Mouse (Mus musculus) hindbrain, embryonic 10.5 days (tissue): ENCODE measurements at regions not wholly inside any gene's neighbourhood (a gene's known extent, or its start where the extent isn't known, plus 50 kb on each side); places are given as distances from the start of the nearest gene placed in this dataset.
"Not testable (repeated sequence)": the region's sequence is repeated elsewhere in the genome, so short reads cannot be mapped to it uniquely, and the experiment has no call there.

ENCODE experiments used
- DNase-seq: peaks from one replicate; pipeline ENCODE4 v3.0.0-alpha.2; 2017; ENCODE audit warnings: low spot score
- H3K27ac ChIP-seq: fragments of 300-500 bp; sonication (generic); 2 replicates; pipeline ENCODE4 v1.5.1; 2016; ENCODE audit warnings: mild to moderate bottlenecking, moderate library complexity
- H3K27me3 ChIP-seq: fragments of 300-500 bp; sonication (generic); 2 replicates; pipeline ENCODE4 v1.6.1; 2016; ENCODE audit warnings: mild to moderate bottlenecking; ENCODE audit not compliant: poor library complexity, insufficient read depth, severe bottlenecking
- H3K36me3 ChIP-seq: fragments of 300-500 bp; sonication (generic); 2 replicates; pipeline ENCODE4 v1.6.1; 2016; ENCODE audit warnings: mild to moderate bottlenecking, moderate library complexity
- H3K4me1 ChIP-seq: fragments of 300-500 bp; sonication (generic); replicated peaks from 2 replicates; pipeline ENCODE4 v1.6.1; 2016; ENCODE audit warnings: mild to moderate bottlenecking
- H3K4me3 ChIP-seq: fragments of 300-500 bp; sonication (generic); 2 replicates; pipeline ENCODE4 v1.5.1; 2016; ENCODE audit warnings: mild to moderate bottlenecking, moderate library complexity
- H3K9me3 ChIP-seq: fragments of 300-500 bp; sonication (generic); 2 replicates; pipeline ENCODE4 v1.6.1; 2016; ENCODE audit warnings: mild to moderate bottlenecking, moderate library complexity
- WGBS: fragments of 180-500 bp; shearing (Covaris S2); methylation state at CpG from one replicate; pipeline ENCODE4 v1.1.7; 2016; 5-methylcytosine and 5-hydroxymethylcytosine counted together

DNA sequence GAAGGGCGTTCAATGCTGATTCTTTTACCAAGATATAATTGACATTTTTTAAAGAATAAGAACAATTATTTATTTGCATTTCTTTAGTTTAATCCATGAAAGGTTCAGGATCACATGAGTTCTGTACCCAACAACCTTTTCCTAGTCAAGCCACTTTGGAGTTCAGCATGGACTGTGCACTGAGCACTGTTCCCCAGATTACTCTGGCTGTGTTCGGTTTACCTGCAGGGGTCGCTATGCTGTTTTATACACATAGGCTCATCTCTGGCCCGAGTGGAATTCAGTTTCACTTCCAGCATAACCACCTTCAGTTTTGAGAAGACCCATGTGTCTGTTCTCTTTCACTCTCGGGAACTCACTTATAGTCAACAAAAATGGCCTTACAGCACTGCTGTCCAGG is 93.5 kb upstream of the Smarcad1 start:
- H3K4me1 ChIP-seq, H3K9me3 ChIP-seq, H3K27me3 ChIP-seq, H3K36me3 ChIP-seq, H3K27ac ChIP-seq, DNase-seq, H3K4me3 ChIP-seq: not testable (repeated sequence)
- WGBS, result 81% methylated on average over 5 of the region's 5 CpGs

DNA sequence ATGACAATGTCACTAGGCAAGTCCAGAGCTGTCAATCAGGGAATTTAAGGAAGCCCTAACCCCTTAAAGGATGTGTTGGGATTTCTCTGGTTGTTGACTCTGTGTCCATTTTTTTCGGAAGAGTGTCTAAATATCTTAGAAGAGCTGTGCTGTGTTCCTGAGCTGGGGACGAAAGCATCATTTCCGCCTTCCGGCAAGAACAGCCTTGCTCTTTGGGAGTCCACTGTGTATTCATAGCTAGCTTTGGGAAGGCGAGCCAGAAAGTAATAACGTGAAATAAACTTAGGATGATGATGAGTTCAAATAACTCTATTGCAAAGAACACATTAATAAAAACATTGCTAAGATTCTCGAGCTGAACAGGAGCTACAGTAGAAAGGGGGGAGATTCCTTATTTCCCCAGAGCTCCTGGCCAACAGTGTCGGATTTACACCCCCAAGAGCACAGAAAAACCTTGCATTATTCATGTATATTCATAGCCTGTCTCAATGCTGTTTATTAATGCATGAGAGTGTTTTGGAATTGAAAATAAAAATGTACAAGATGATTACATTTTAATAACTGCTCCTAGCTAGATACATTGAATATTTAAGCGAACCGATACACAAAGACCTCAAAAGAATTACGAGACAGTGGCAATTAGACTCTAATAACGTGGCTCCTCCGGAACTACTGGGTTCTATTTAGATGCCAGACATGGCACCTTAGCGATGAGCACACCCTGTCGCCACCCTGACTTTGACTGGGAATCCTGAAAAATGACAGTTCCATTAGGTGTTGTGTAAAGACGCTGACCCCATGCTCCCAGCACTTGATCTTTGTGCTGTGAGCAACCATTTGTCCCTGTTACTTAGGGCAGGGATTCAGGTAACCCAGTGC is 80.5 kb upstream of the Smarcad1 start:
- H3K27me3 ChIP-seq, result no peaks in the 10 kb centered on the region
- no peak overlapping the region; the same call in 1 of the 2 replicates for H3K27ac ChIP-seq
- 53% methylated on average over 16 of the region's 16 CpGs for WGBS
- no peaks in the 10 kb centered on the region for H3K36me3 ChIP-seq
- no peaks in the 10 kb centered on the region for H3K9me3 ChIP-seq
- no peak overlapping the region for H3K4me3 ChIP-seq
- peaks cover 17% of the 10 kb centered on the region for H3K4me1 ChIP-seq
- no peak for DNase-seq

DNA sequence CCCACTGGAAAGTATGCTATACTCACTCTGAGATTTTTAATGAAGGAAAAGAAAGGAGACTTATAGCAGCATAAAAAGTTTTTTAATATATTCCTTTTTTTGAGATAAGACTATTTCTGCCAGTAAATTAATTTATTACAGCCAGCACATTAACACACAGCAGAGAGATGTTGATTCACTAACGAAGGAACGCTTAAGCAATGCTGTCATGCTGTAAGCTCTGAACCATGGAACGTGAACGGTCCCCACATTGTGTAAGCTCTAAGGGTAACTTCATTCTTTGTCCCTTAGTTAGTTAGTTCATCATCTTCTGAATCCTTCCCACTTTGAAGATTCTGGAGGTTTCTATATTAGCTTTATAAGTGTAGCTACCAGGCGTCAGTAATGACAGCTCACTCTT is 79.8 kb upstream of the Smarcad1 start:
- Histone ChIP-seq H3K27me3 (no peaks in the 10 kb centered on the region), H3K4me3 (no peak overlapping the region), H3K36me3 (no peaks in the 10 kb centered on the region), H3K27ac (no peak overlapping the region; the same call in 1 of the 2 replicates), H3K4me1 (peaks cover 17% of the 10 kb centered on the region), H3K9me3 (no peaks in the 10 kb centered on the region)
- no peak for DNase-seq
- WGBS, result 63% methylated on average over 5 of the region's 5 CpGs

DNA sequence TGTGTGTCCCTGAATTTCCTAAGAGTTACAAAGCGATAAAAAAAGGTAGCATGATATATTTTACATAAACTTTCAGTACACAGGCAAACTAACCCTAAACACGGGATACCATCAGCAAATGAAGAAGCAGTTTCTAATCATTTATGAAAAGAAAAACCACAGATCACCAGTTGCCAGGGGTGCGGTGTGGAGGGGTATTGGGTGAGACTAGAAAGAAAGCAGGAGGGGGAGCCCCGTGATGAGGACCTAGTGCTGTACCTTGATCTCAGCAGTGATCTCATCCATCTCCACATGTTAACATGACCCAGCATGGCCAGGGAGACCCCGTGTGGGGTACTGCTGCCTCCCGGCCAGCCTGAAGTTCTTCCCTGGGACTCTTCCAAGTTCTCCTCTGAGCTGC is 77.7 kb upstream of the Smarcad1 start:
- no peak overlapping the region for H3K27ac ChIP-seq
- WGBS, result 83% methylated on average over 6 of the region's 6 CpGs
- no peak for DNase-seq
- H3K4me3 ChIP-seq, result no peak overlapping the region
- H3K4me1 ChIP-seq, result peaks cover 17% of the 10 kb centered on the region
- H3K9me3 ChIP-seq, result no peaks in the 10 kb centered on the region
- no peaks in the 10 kb centered on the region for H3K27me3 ChIP-seq
- no peaks in the 10 kb centered on the region for H3K36me3 ChIP-seq

DNA sequence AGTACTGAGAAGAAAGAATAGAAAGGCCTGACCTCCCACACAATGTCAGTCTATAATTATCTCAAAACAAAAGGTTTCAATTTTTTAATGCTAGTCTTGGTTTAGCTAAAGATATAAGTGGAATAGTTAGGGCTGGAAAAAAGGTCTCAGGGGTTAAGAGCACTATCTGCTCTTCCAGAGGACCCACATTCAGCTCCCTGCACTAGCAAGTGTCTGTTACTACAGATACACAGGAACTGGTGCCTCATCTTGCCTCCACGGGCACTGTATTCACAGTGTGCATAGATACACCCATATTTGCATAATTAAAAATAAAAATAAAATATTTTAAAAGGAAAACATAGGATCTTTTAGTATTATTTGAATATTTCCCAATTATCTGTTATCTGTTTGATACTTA is 77.2 kb upstream of the Smarcad1 start:
- 75% methylated on average over 1 of the region's 1 CpGs for WGBS
- Histone ChIP-seq H3K27me3 (no peaks in the 10 kb centered on the region), H3K36me3 (no peaks in the 10 kb centered on the region), H3K4me3 (no peak overlapping the region), H3K4me1 (peaks cover 17% of the 10 kb centered on the region), H3K27ac (no peak overlapping the region), H3K9me3 (no peaks in the 10 kb centered on the region)
- no peak for DNase-seq

DNA sequence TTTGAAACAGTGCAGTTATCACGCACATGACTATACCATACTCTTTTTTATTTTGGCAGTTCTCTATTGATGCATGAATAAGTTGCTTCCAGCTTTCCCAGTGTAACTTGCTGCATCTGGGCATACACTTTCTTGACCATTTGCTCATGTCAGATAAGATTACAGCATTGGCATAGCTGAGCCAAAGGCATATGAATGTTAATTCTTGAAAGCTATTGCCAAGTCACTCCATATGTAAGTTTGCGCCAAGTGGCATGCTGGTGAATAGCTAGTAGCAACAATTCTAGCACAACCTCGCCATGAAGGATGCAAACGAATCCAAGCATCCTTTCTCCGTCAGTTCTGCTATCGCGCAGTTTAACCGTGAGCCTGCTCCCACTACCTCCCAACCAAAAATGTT is 72.2 kb upstream of the Smarcad1 start:
- H3K4me3 ChIP-seq, result no peak overlapping the region
- no peak overlapping the region for H3K27ac ChIP-seq
- WGBS, result 88% methylated on average over 8 of the region's 8 CpGs
- H3K36me3 ChIP-seq, result no peaks in the 10 kb centered on the region
- no peak for DNase-seq
- no peaks in the 10 kb centered on the region for H3K9me3 ChIP-seq
- H3K4me1 ChIP-seq, result no peaks in the 10 kb centered on the region
- no peaks in the 10 kb centered on the region for H3K27me3 ChIP-seq

DNA sequence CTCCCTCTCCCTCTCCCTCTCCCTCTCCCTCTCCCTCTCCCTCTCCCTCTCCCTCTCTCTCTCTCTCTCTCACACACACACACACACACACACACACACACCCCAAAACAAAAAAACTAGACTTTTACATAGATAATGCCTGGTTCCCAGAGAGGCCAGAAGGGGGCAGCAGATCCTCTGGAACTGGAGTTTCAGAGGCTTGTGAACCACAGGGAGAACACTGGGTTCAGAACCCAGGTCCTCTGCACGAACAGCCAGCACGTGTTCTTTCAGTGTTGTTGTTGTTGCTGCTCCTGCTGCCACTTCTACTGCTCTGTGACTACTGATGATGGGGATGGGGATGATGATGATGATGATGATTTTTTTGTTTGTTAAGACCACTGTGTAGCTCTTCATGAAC is 68.4 kb upstream of the Smarcad1 start:
- H3K27ac ChIP-seq, result no peak overlapping the region
- H3K4me3 ChIP-seq, result no peak overlapping the region
- WGBS, result 46% methylated on average over 2 of the region's 2 CpGs
- no peaks in the 10 kb centered on the region for H3K4me1 ChIP-seq
- no peaks in the 10 kb centered on the region for H3K36me3 ChIP-seq
- peak; percentile 26 for DNase-seq
- no peaks in the 10 kb centered on the region for H3K9me3 ChIP-seq
- no peaks in the 10 kb centered on the region for H3K27me3 ChIP-seq

DNA sequence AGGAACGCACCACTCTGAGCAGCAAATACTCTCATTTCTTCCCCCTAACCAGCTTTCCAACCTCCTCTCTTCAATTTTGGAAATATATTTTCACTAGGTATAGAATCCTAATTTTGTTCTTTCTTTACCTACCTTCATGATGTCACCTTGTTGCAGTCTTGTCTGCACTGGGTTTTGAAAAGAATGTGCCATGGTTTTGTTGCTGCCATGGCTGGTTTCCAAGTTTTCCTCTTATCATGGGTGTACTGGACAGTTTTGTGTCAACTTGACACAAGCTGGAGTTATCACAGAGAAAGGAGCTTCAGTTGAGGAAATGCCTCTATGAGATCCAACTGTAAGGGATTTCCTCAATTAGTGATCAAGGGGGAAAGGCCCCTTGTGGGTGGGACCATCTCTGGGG is 67.9 kb upstream of the Smarcad1 start:
- DNase-seq, H3K9me3 ChIP-seq, H3K4me1 ChIP-seq, H3K4me3 ChIP-seq, H3K27me3 ChIP-seq, H3K27ac ChIP-seq, H3K36me3 ChIP-seq: not testable (repeated sequence)
- WGBS, result 93% methylated on average over 1 of the region's 1 CpGs

DNA sequence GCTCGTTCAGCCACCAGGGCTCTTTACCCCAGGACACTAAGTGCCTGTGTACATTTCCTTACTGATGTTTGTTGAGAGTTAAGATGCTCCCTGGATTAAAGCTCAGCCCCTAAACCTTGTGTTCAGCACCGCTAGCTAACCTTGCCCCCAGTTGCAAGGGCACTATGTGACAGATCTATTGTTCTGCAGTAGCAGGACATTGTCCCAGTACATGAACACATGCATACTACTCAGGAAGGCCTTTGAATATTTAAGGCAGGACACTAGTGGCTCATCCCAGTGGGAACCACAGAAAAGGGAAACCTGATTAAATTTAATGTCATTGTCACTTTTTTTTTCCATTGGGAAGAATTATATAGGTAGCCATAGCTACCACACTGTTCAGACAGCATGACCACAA is 60.3 kb upstream of the Smarcad1 start:
- no peak for DNase-seq
- 25% methylated on average over 2 of the region's 2 CpGs for WGBS
- peaks cover 14% of the 10 kb centered on the region for H3K4me1 ChIP-seq
- no peak overlapping the region for H3K4me3 ChIP-seq
- H3K27me3 ChIP-seq, result no peaks in the 10 kb centered on the region
- no peak overlapping the region for H3K27ac ChIP-seq
- H3K36me3 ChIP-seq, result no peaks in the 10 kb centered on the region
- no peaks in the 10 kb centered on the region for H3K9me3 ChIP-seq
